Comparison of ENCODE assay signal across 8 mouse cellular contexts in genomic region chrX:142967067-142967466, GRCm38 (mm10). TPM values are rescaled to one million over a fixed set of nuclear protein-coding genes. Genes with fewer than 3 reads are reported as not detected.
A peak's percentile ranks its signal among the peaks of the same experiment; 100 is the strongest.
DNase-seq lines count a peak whose midpoint lies in the region; ATAC-seq and TF ChIP-seq lines count a peak whose summit lies in the region.

No protein-coding gene starts in this region.

- H3K27me3 ChIP-seq in embryonic facial prominence, embryonic 11.5 days (ENCODE audit: control insufficient read depth, insufficient read depth, low read length): no peaks in the 10 kb centered on the region
- peaks cover 18% of the 10 kb centered on the region; the same call in 1 of the 2 replicates for H3K27me3 ChIP-seq in hindbrain, embryonic 13.5 days
- H3K27me3 ChIP-seq in liver, postnatal 0 days (ENCODE audit: insufficient read depth, low read length): no peaks in the 10 kb centered on the region

- TF ChIP-seq CTCF in lung, adult 2 months (IDR thresholded peaks at IDR 0.05; ENCODE audit: insufficient read depth, low read length): no peak
- no peak for TF ChIP-seq CTCF in liver, postnatal 0 days (IDR thresholded peaks at IDR 0.05; ENCODE audit: low read depth)

- H3K4me3 ChIP-seq in lung, adult 2 months (replicated peaks; ENCODE audit: extremely low read depth, low read depth, low read length): peak overlapping the region; percentile 43
- peak overlapping the region; percentile 64; the same call in 1 of the 2 replicates for H3K4me3 ChIP-seq in embryonic facial prominence, embryonic 11.5 days (ENCODE audit: low read depth, low read length)
- H3K4me3 ChIP-seq in hindbrain, embryonic 13.5 days: peak overlapping the region; percentile 66
- H3K4me3 ChIP-seq in liver, postnatal 0 days (ENCODE audit: low read depth, low read length): peak overlapping the region; percentile 81

- no peak for DNase-seq in lung, adult 2 months
- DNase-seq in lung, postnatal 25 days (ENCODE audit: low spot score): no peak
- no peak for DNase-seq in embryonic facial prominence, embryonic 11.5 days (ENCODE audit: low spot score)
- DNase-seq in liver, postnatal 0 days: no peak
- DNase-seq in adrenal gland, adult 2 months: no peak
- DNase-seq in retina, embryonic 14.5 days (ENCODE audit: low spot score): no peak
- no peak for DNase-seq in adrenal gland, postnatal 10 days

- WGBS in lung, adult 2 months: 57% methylated on average over 7 of the region's 7 CpGs
- WGBS in embryonic facial prominence, embryonic 11.5 days: 37% methylated on average over 7 of the region's 7 CpGs
- 40% methylated on average over 7 of the region's 7 CpGs for WGBS in hindbrain, embryonic 13.5 days
- 42% methylated on average over 7 of the region's 7 CpGs for WGBS in liver, postnatal 0 days (ENCODE audit: insufficient replicate concordance)

- peak overlapping the region; percentile 33 for H3K4me2 ChIP-seq in embryonic facial prominence, embryonic 11.5 days (ENCODE audit: low read depth, low read length)
- peak overlapping the region; percentile 48 for H3K4me2 ChIP-seq in hindbrain, embryonic 13.5 days
- peak overlapping the region; percentile 71 for H3K4me2 ChIP-seq in liver, postnatal 0 days (ENCODE audit: low read depth, low read length)

- no peak for TF ChIP-seq EP300 in liver, postnatal 0 days (IDR thresholded peaks at IDR 0.05; ENCODE audit: low read depth)

- no peak overlapping the region for H3K27ac ChIP-seq in embryonic facial prominence, embryonic 11.5 days (replicated peaks; ENCODE audit: low read depth, low read length)
- H3K27ac ChIP-seq in hindbrain, embryonic 13.5 days: no peak overlapping the region
- H3K27ac ChIP-seq in liver, postnatal 0 days (ENCODE audit: low read depth): no peak overlapping the region

- H3K9me3 ChIP-seq in embryonic facial prominence, embryonic 11.5 days (replicated peaks; ENCODE audit: control insufficient read depth, low read length): no peaks in the 10 kb centered on the region
- H3K9me3 ChIP-seq in hindbrain, embryonic 13.5 days: no peaks in the 10 kb centered on the region
- H3K9me3 ChIP-seq in liver, postnatal 0 days (ENCODE audit: low read length): no peaks in the 10 kb centered on the region

- TF ChIP-seq POLR2A in lung, adult 2 months (IDR thresholded peaks at IDR 0.05; ENCODE audit: borderline replicate concordance, extremely low read depth, low read depth, low read length): no peak

- H3K9ac ChIP-seq in embryonic facial prominence, embryonic 11.5 days (replicated peaks; ENCODE audit: low read length): peak overlapping the region; percentile 81; the same call in 1 of the 2 replicates
- 0 out of 2 replicates have a peak overlapping the region, but pooled peaks have one; percentile 43 for H3K9ac ChIP-seq in hindbrain, embryonic 13.5 days
- peak overlapping the region; percentile 87 for H3K9ac ChIP-seq in liver, postnatal 0 days (replicated peaks)

- no peaks in the 10 kb centered on the region for H3K36me3 ChIP-seq in embryonic facial prominence, embryonic 11.5 days (replicated peaks; ENCODE audit: control insufficient read depth, insufficient read depth, low read depth, low read length)
- no peaks in the 10 kb centered on the region for H3K36me3 ChIP-seq in hindbrain, embryonic 13.5 days
- H3K36me3 ChIP-seq in liver, postnatal 0 days (replicated peaks; ENCODE audit: insufficient read depth, low read length): no peaks in the 10 kb centered on the region

- ATAC-seq in embryonic facial prominence, embryonic 11.5 days (replicated peaks; ENCODE audit: insufficient number of reproducible peaks, low FRiP score, low TSS enrichment, low read depth): no peak
- ATAC-seq in hindbrain, embryonic 13.5 days (ENCODE audit: low FRiP score): no peak
- ATAC-seq in liver, postnatal 0 days: no peak

- H3K4me1 ChIP-seq in lung, adult 2 months (ENCODE audit: control insufficient read depth, insufficient read depth, low read length): no peaks in the 10 kb centered on the region; the same call in 1 of the 2 replicates
- no peaks in the 10 kb centered on the region for H3K4me1 ChIP-seq in embryonic facial prominence, embryonic 11.5 days (ENCODE audit: control insufficient read depth, insufficient read depth, low read length)
- peaks cover 2% of the 10 kb centered on the region; the same call in 1 of the 2 replicates for H3K4me1 ChIP-seq in hindbrain, embryonic 13.5 days (replicated peaks)
- H3K4me1 ChIP-seq in liver, postnatal 0 days (ENCODE audit: insufficient read depth): no peaks in the 10 kb centered on the region

RNA-seq across cellular contexts. Expression of gene Ammecr1, which starts 0.5 kb away (rescaled TPM):
- polyA plus RNA-seq in lung, adult 2 months (2012; rRNA removed): 0.80 and 1.1 TPM in 2 replicates
- 13.9 and 17.1 TPM in 2 replicates for polyA plus RNA-seq in embryonic facial prominence, embryonic 11.5 days (2014; fragmentation: Nextera tagmentation; extraction: Ambion mirVana)
- 4.9 and 5.3 TPM in 2 replicates for polyA plus RNA-seq in hindbrain, embryonic 13.5 days (2015; fragmentation: Nextera tagmentation; extraction: Ambion mirVana)
- 4.4 and 5.2 TPM in 2 replicates for polyA plus RNA-seq in liver, postnatal 0 days (2015; fragmentation: Nextera tagmentation; extraction: Ambion mirVana)
- 1 to 10 TPM; 8.6 to 9.6 TPM for total RNA-seq in adrenal gland, adult 2 months (2021)
- polyA plus RNA-seq in adrenal gland, adult 2 months (2012; rRNA removed): 2.0 and 2.1 TPM in 2 replicates
- total RNA-seq in adrenal gland, postnatal 10 days (2021): 10 to 100 TPM; 12.2 to 12.5 TPM
